Mouse (Mus musculus) stomach, postnatal 0 days (tissue): ENCODE data around the gene Msrb3. TPM values are rescaled to one million over a fixed set of nuclear protein-coding genes. Genes with fewer than 3 reads are reported as not detected.

Experiments
- ATAC-seq: fragments of 200-750 bp; cut with Nextera tagmentation; 2 replicates; pipeline ENCODE4 v1.8.0; 2017; ENCODE audit not compliant: low FRiP score, low TSS enrichment
- DNase-seq: peaks from one replicate; pipeline ENCODE4 v3.0.0-alpha.2; 2016; ENCODE audit warnings: low spot score
- H3K27ac ChIP-seq: fragments of 300-500 bp; sonication (generic); replicated peaks from 2 replicates; pipeline ENCODE4 v1.5.1; 2014; ENCODE audit warnings: mild to moderate bottlenecking, control low read depth
- H3K27me3 ChIP-seq: fragments of 300-500 bp; sonication (generic); 2 replicates; pipeline ENCODE4 v1.6.1; 2014; ENCODE audit warnings: low read length; ENCODE audit not compliant: control insufficient read depth, insufficient read depth
- H3K36me3 ChIP-seq: fragments of 300-500 bp; sonication (generic); 2 replicates; pipeline ENCODE4 v1.6.1; 2014; ENCODE audit warnings: low read length, mixed read lengths; ENCODE audit not compliant: control insufficient read depth, insufficient read depth
- H3K4me1 ChIP-seq: fragments of 300-500 bp; sonication (generic); replicated peaks from 2 replicates; pipeline ENCODE4 v1.6.1; 2014; ENCODE audit warnings: antibody characterized with exemption; ENCODE audit not compliant: control insufficient read depth, insufficient read depth
- H3K4me2 ChIP-seq: fragments of 300-500 bp; sonication (generic); replicated peaks from 2 replicates; pipeline ENCODE4 v1.6.1; 2014; ENCODE audit warnings: low read depth, mild to moderate bottlenecking, control low read depth, moderate library complexity
- H3K4me3 ChIP-seq: fragments of 300-500 bp; sonication (generic); 2 replicates; pipeline ENCODE4 v1.5.1; 2014; ENCODE audit warnings: low read depth, low read length, control low read depth
- H3K9ac ChIP-seq: fragments of 300-500 bp; sonication (generic); 2 replicates; pipeline ENCODE4 v1.6.1; 2014; ENCODE audit warnings: mild to moderate bottlenecking, low read length, control low read depth, mixed read lengths
- H3K9me3 ChIP-seq: fragments of 300-500 bp; sonication (generic); 2 replicates; pipeline ENCODE4 v1.6.1; 2016; ENCODE audit warnings: low read length; ENCODE audit not compliant: control insufficient read depth
- CTCF ChIP-seq: IDR thresholded peaks from 2 replicates; pipeline ENCODE4 v1.5.1; 2016; ENCODE audit warnings: antibody characterized with exemption, low read depth, mild to moderate bottlenecking, moderate library complexity
- EP300 ChIP-seq: optimal IDR thresholded peaks from 2 replicates; pipeline ENCODE3; 2016; ENCODE audit warnings: antibody characterized with exemption
- WGBS: fragments of 180-500 bp; shearing (Covaris S2); extraction: QIAGEN DNeasy Blood & Tissue Kit; methylation state at CpG from one replicate; pipeline ENCODE4 v1.1.7; 2014; 5-methylcytosine and 5-hydroxymethylcytosine counted together
- polyA plus RNA-seq: library from polyadenylated mRNA; unstranded; fragments of >200 nt; fragmentation: Nextera tagmentation; extraction: Ambion mirVana; gene quantifications from 2 replicates; pipeline ENCODE4 v1.2.1, GENCODE M21; 2015

Gene Msrb3
- polyA plus RNA-seq, 1 experiment from 2014 or later: 23.2 TPM

GRCm38 (mm10) chr10:120853816-120854215 is 45.1 kb downstream of the Msrb3 start:
- H3K9ac ChIP-seq: no peak overlapping the region
- H3K9me3 ChIP-seq: no peaks in the 10 kb centered on the region
- H3K27me3 ChIP-seq: no peaks in the 10 kb centered on the region
- DNase-seq (no peak), ATAC-seq (no peak)
- WGBS: 78% methylated on average over 9 of the region's 9 CpGs
- H3K4me2 ChIP-seq: no peak overlapping the region
- no peaks in the 10 kb centered on the region; the same call in 1 of the 2 replicates for H3K4me1 ChIP-seq
- no peaks in the 10 kb centered on the region for H3K36me3 ChIP-seq
- H3K27ac ChIP-seq: no peak overlapping the region
- no peak overlapping the region for H3K4me3 ChIP-seq
- TF ChIP-seq CTCF (no peak), EP300 (no peak)

- H3K4me2 ChIP-seq: no peak overlapping the region
- no peaks in the 10 kb centered on the region for H3K36me3 ChIP-seq
- H3K27ac ChIP-seq: no peak overlapping the region
- no peak for ATAC-seq
- 54% methylated on average over 9 of the region's 9 CpGs for WGBS
- no peak overlapping the region for H3K4me3 ChIP-seq
- no peaks in the 10 kb centered on the region for H3K4me1 ChIP-seq
- TF ChIP-seq CTCF (no peak), EP300 (no peak)
- peak; percentile 13 for DNase-seq
- no peaks in the 10 kb centered on the region for H3K27me3 ChIP-seq
- H3K9ac ChIP-seq: no peak overlapping the region
- no peaks in the 10 kb centered on the region for H3K9me3 ChIP-seq
Observed at GRCm38 (mm10) chr10:120851196-120851781, 47.6 kb downstream of the Msrb3 start.

- Histone ChIP-seq H3K9me3 (no peaks in the 10 kb centered on the region), H3K4me3 (no peak overlapping the region), H3K9ac (no peak overlapping the region), H3K27ac (no peak overlapping the region), H3K36me3 (no peaks in the 10 kb centered on the region), H3K27me3 (no peaks in the 10 kb centered on the region), H3K4me1 (no peaks in the 10 kb centered on the region), H3K4me2 (no peak overlapping the region; the same call in 1 of the 2 replicates)
- no peak for ATAC-seq
- 62% methylated on average over 24 of the region's 24 CpGs for WGBS
- TF ChIP-seq EP300 (no peak), CTCF (no peak)
- DNase-seq: peak; percentile 11
Observed at GRCm38 (mm10) chr10:120850391-120851195, 48.3 kb downstream of the Msrb3 start.

GRCm38 (mm10) chr10:120848677-120849076 is 50.2 kb downstream of the Msrb3 start:
- Histone ChIP-seq H3K4me3 (no peak overlapping the region), H3K36me3 (no peaks in the 10 kb centered on the region), H3K9ac (no peak overlapping the region), H3K4me1 (no peaks in the 10 kb centered on the region), H3K27me3 (no peaks in the 10 kb centered on the region), H3K4me2 (no peak overlapping the region), H3K9me3 (no peaks in the 10 kb centered on the region), H3K27ac (no peak overlapping the region)
- DNase-seq (no peak), ATAC-seq (no peak)
- no peak for TF ChIP-seq CTCF
- no peak for TF ChIP-seq EP300
- 70% methylated on average over 7 of the region's 7 CpGs for WGBS

- no peak overlapping the region for H3K4me2 ChIP-seq
- 72% methylated on average over 4 of the region's 4 CpGs for WGBS
- H3K27ac ChIP-seq: 0 out of 2 replicates have a peak overlapping the region, but pooled peaks have one; percentile 4
- DNase-seq (no peak), ATAC-seq (no peak)
- H3K4me1 ChIP-seq: no peaks in the 10 kb centered on the region
- no peak overlapping the region for H3K9ac ChIP-seq
- no peaks in the 10 kb centered on the region for H3K27me3 ChIP-seq
- TF ChIP-seq CTCF (no peak), EP300 (no peak)
- H3K4me3 ChIP-seq: no peak overlapping the region
- H3K36me3 ChIP-seq: no peaks in the 10 kb centered on the region; the same call in 1 of the 2 replicates
- no peaks in the 10 kb centered on the region for H3K9me3 ChIP-seq
Observed at GRCm38 (mm10) chr10:120847785-120848184, 51.1 kb downstream of the Msrb3 start.

GRCm38 (mm10) chr10:120839966-120840365 is 58.9 kb downstream of the Msrb3 start:
- no peak for TF ChIP-seq EP300
- TF ChIP-seq CTCF: no peak
- DNase-seq: no peak
- H3K9me3 ChIP-seq: no peaks in the 10 kb centered on the region
- H3K4me2 ChIP-seq: no peak overlapping the region
- 74% methylated on average over 7 of the region's 7 CpGs for WGBS
- H3K9ac ChIP-seq: no peak overlapping the region
- no peak overlapping the region for H3K4me3 ChIP-seq
- no peak overlapping the region for H3K27ac ChIP-seq
- H3K36me3 ChIP-seq: no peaks in the 10 kb centered on the region; the same call in 1 of the 2 replicates
- ATAC-seq: no peak
- no peaks in the 10 kb centered on the region for H3K27me3 ChIP-seq
- no peaks in the 10 kb centered on the region for H3K4me1 ChIP-seq
